Mouse (Mus musculus): ENCODE results near the gene A430078G23Rik.

GRCm38 (mm10) chr8:3428426-3428825 is 75.2 kb downstream of the A430078G23Rik start:
- no peak for TF ChIP-seq CTCF (IDR thresholded peaks at IDR 0.05; ENCODE audit: low read depth, low read length)
- no peak for TF ChIP-seq GATA1 (IDR thresholded peaks at IDR 0.05; ENCODE audit: borderline replicate concordance, low read length)
- no peak for TF ChIP-seq POLR2AphosphoS5 (IDR thresholded peaks at IDR 0.05; ENCODE audit: insufficient replicate concordance, low read depth, low read length)

Measured in G1E (cell line).